8 mouse cellular contexts compared by ENCODE assay signal in genomic region chr11:96975511-96976378, GRCm38 (mm10). TPM values are rescaled to one million over a fixed set of nuclear protein-coding genes. Genes with fewer than 3 reads are reported as not detected.
A peak's percentile ranks its signal among the peaks of the same experiment; 100 is the strongest.
DNase-seq lines count a peak whose midpoint lies in the region; ATAC-seq and TF ChIP-seq lines count a peak whose summit lies in the region.

No protein-coding gene starts in this region.

- H3K9me3 ChIP-seq in lung, embryonic 14.5 days (ENCODE audit: low read depth, low read length) = no peaks in the 10 kb centered on the region
- H3K9me3 ChIP-seq in embryonic facial prominence, embryonic 10.5 days = no peaks in the 10 kb centered on the region
- H3K9me3 ChIP-seq in hindbrain, postnatal 0 days (ENCODE audit: low read length) = no peaks in the 10 kb centered on the region
- H3K9me3 ChIP-seq in neural tube, embryonic 14.5 days (ENCODE audit: control insufficient read depth, low read length) = no peaks in the 10 kb centered on the region

- H3K4me1 ChIP-seq in lung, embryonic 14.5 days (ENCODE audit: insufficient read depth) = peaks cover 13% of the 10 kb centered on the region
- peaks cover 43% of the 10 kb centered on the region for H3K4me1 ChIP-seq in embryonic facial prominence, embryonic 10.5 days
- peaks cover 9% of the 10 kb centered on the region for H3K4me1 ChIP-seq in hindbrain, postnatal 0 days (ENCODE audit: insufficient read depth, low read length)
- peaks cover 25% of the 10 kb centered on the region for H3K4me1 ChIP-seq in neural tube, embryonic 14.5 days (ENCODE audit: control insufficient read depth, insufficient read depth, low read length)

- no peak for DNase-seq in lung, embryonic 14.5 days
- no peak for DNase-seq in lung, postnatal 10 days
- DNase-seq in embryonic facial prominence, embryonic 10.5 days (ENCODE audit: low spot score) = no peak
- no peak for DNase-seq in hindbrain, postnatal 0 days (ENCODE audit: low spot score)
- DNase-seq in right cerebral cortex, postnatal 10 days (ENCODE audit: low spot score in 2 of 2) = no peak
- no peak for DNase-seq in adrenal gland, adult 18-20 months (ENCODE audit: low spot score in 2 of 2)
- DNase-seq in right cerebral cortex, postnatal 14 days = no peak

- peak overlapping the region; percentile 95 for H3K9ac ChIP-seq in lung, embryonic 14.5 days
- 0 out of 2 replicates have a peak overlapping the region, but pooled peaks have one; percentile 87 for H3K9ac ChIP-seq in hindbrain, postnatal 0 days (replicated peaks; ENCODE audit: low read length)
- H3K9ac ChIP-seq in neural tube, embryonic 14.5 days (replicated peaks; ENCODE audit: low read depth, low read length) = peak overlapping the region; percentile 95

- TF ChIP-seq CTCF in lung, embryonic 14.5 days (IDR thresholded peaks at IDR 0.05; ENCODE audit: low read depth) = no peak
- TF ChIP-seq CTCF in hindbrain, postnatal 0 days (IDR thresholded peaks at IDR 0.05; ENCODE audit: low read depth) = no peak

- H3K36me3 ChIP-seq in lung, embryonic 14.5 days (ENCODE audit: insufficient read depth) = 0 out of 2 replicates have a peak, but pooled peaks cover 3% of the 10 kb centered on the region
- H3K36me3 ChIP-seq in embryonic facial prominence, embryonic 10.5 days (replicated peaks) = peaks cover 7% of the 10 kb centered on the region; the same call in 1 of the 2 replicates
- no peaks in the 10 kb centered on the region for H3K36me3 ChIP-seq in hindbrain, postnatal 0 days (ENCODE audit: insufficient read depth, low read length)
- H3K36me3 ChIP-seq in neural tube, embryonic 14.5 days (ENCODE audit: control insufficient read depth, insufficient read depth, low read length) = no peaks in the 10 kb centered on the region

- no peaks in the 10 kb centered on the region for H3K27me3 ChIP-seq in lung, embryonic 14.5 days (ENCODE audit: insufficient read depth, low read length)
- H3K27me3 ChIP-seq in embryonic facial prominence, embryonic 10.5 days (replicated peaks; ENCODE audit: low read depth, poor library complexity, severe bottlenecking) = no peaks in the 10 kb centered on the region
- H3K27me3 ChIP-seq in hindbrain, postnatal 0 days (ENCODE audit: insufficient read depth, low read length) = no peaks in the 10 kb centered on the region
- H3K27me3 ChIP-seq in neural tube, embryonic 14.5 days (ENCODE audit: control insufficient read depth, insufficient read depth, low read length) = no peaks in the 10 kb centered on the region

- H3K4me2 ChIP-seq in lung, embryonic 14.5 days = peak overlapping the region; percentile 69
- H3K4me2 ChIP-seq in hindbrain, postnatal 0 days (ENCODE audit: low read depth, low read length) = peak overlapping the region; percentile 67
- peak overlapping the region; percentile 65 for H3K4me2 ChIP-seq in neural tube, embryonic 14.5 days (ENCODE audit: low read depth, low read length)

- no peak for ATAC-seq in lung, embryonic 14.5 days (ENCODE audit: insufficient read depth)
- no peak for ATAC-seq in hindbrain, postnatal 0 days
- no peak for ATAC-seq in neural tube, embryonic 14.5 days (ENCODE audit: low read depth)

- no peak overlapping the region; the same call in 1 of the 2 replicates for H3K27ac ChIP-seq in lung, embryonic 14.5 days (ENCODE audit: low read depth)
- H3K27ac ChIP-seq in embryonic facial prominence, embryonic 10.5 days (replicated peaks) = peak overlapping the region; percentile 98
- peak overlapping the region; percentile 98 for H3K27ac ChIP-seq in hindbrain, postnatal 0 days
- peak overlapping the region; percentile 98 for H3K27ac ChIP-seq in neural tube, embryonic 14.5 days (ENCODE audit: low read depth, low read length)

- H3K4me3 ChIP-seq in lung, embryonic 14.5 days (ENCODE audit: low read depth, low read length) = peak overlapping the region; percentile 95
- H3K4me3 ChIP-seq in embryonic facial prominence, embryonic 10.5 days = peak overlapping the region; percentile 92
- H3K4me3 ChIP-seq in hindbrain, postnatal 0 days (ENCODE audit: low read length) = peak overlapping the region; percentile 64; the same call in 1 of the 2 replicates
- peak overlapping the region; percentile 85 for H3K4me3 ChIP-seq in neural tube, embryonic 14.5 days (ENCODE audit: low read depth, low read length)

- WGBS in lung, embryonic 14.5 days = 70% methylated on average over 10 of the region's 10 CpGs
- 79% methylated on average over 10 of the region's 10 CpGs for WGBS in embryonic facial prominence, embryonic 10.5 days
- WGBS in hindbrain, postnatal 0 days = 62% methylated on average over 10 of the region's 10 CpGs
- WGBS in neural tube, embryonic 14.5 days = 77% methylated on average over 10 of the region's 10 CpGs

RNA-seq across cellular contexts. Expression of gene Sp2, which starts 7.0 kb away (rescaled TPM):
- polyA plus RNA-seq in lung, embryonic 14.5 days (2014; fragmentation: Nextera tagmentation; extraction: Ambion mirVana) = 22.3 and 23.7 TPM in 2 replicates
- 27.9 and 30.3 TPM in 2 replicates for polyA plus RNA-seq in embryonic facial prominence, embryonic 10.5 days (2016; fragmentation: Nextera tagmentation; extraction: Ambion mirVana)
- 7.3 and 8.8 TPM in 2 replicates for total RNA-seq in hindbrain, postnatal 0 days (2014; rRNA removed)
- polyA plus RNA-seq in hindbrain, postnatal 0 days (2015; fragmentation: Nextera tagmentation; extraction: Ambion mirVana) = 11.9 and 14.4 TPM in 2 replicates
- polyA plus RNA-seq in neural tube, embryonic 14.5 days (2014; fragmentation: Nextera tagmentation; extraction: Ambion mirVana) = 14.7 and 17.8 TPM in 2 replicates
- 10 to 100 TPM; 13.4 to 15.1 TPM for total RNA-seq in adrenal gland, adult 18-20 months (2021)

RNA-seq across cellular contexts. Expression of gene Pnpo, which starts 32.0 kb away (rescaled TPM):
- polyA plus RNA-seq in lung, embryonic 14.5 days (2014; fragmentation: Nextera tagmentation; extraction: Ambion mirVana) = 18.4 and 19.5 TPM in 2 replicates
- polyA plus RNA-seq in embryonic facial prominence, embryonic 10.5 days (2016; fragmentation: Nextera tagmentation; extraction: Ambion mirVana) = 32.0 and 34.5 TPM in 2 replicates
- total RNA-seq in hindbrain, postnatal 0 days (2014; rRNA removed) = 31.5 and 37.2 TPM in 2 replicates
- 37.3 and 38.3 TPM in 2 replicates for polyA plus RNA-seq in hindbrain, postnatal 0 days (2015; fragmentation: Nextera tagmentation; extraction: Ambion mirVana)
- 21.7 and 23.4 TPM in 2 replicates for polyA plus RNA-seq in neural tube, embryonic 14.5 days (2014; fragmentation: Nextera tagmentation; extraction: Ambion mirVana)
- total RNA-seq in adrenal gland, adult 18-20 months (2021) = 10 to 100 TPM; 28.4 to 36.6 TPM

RNA-seq across cellular contexts. Expression of gene Sp6, which starts 37.4 kb away (rescaled TPM):
- polyA plus RNA-seq in lung, embryonic 14.5 days (2014; fragmentation: Nextera tagmentation; extraction: Ambion mirVana) = 0.22 and 0.43 TPM in 2 replicates
- 4.4 and 7.4 TPM in 2 replicates for polyA plus RNA-seq in embryonic facial prominence, embryonic 10.5 days (2016; fragmentation: Nextera tagmentation; extraction: Ambion mirVana)
- total RNA-seq in hindbrain, postnatal 0 days (2014; rRNA removed) = 0.18 and 0.99 TPM in 2 replicates
- polyA plus RNA-seq in hindbrain, postnatal 0 days (2015; fragmentation: Nextera tagmentation; extraction: Ambion mirVana) = 0.38 and 0.54 TPM in 2 replicates
- 0.09 TPM in 1 of 2 replicates, not detected in the other for polyA plus RNA-seq in neural tube, embryonic 14.5 days (2014; fragmentation: Nextera tagmentation; extraction: Ambion mirVana)
- total RNA-seq in adrenal gland, adult 18-20 months (2021) = under 1 TPM; 0.06 to 0.13 TPM

RNA-seq across cellular contexts. Expression of gene Prr15l, which starts 47.8 kb away (rescaled TPM):
- 24.1 and 30.8 TPM in 2 replicates for polyA plus RNA-seq in lung, embryonic 14.5 days (2014; fragmentation: Nextera tagmentation; extraction: Ambion mirVana)
- polyA plus RNA-seq in embryonic facial prominence, embryonic 10.5 days (2016; fragmentation: Nextera tagmentation; extraction: Ambion mirVana) = 1.1 and 2.3 TPM in 2 replicates
- total RNA-seq in hindbrain, postnatal 0 days (2014; rRNA removed) = 0.10 and 0.75 TPM in 2 replicates
- 0.19 and 0.71 TPM in 2 replicates for polyA plus RNA-seq in hindbrain, postnatal 0 days (2015; fragmentation: Nextera tagmentation; extraction: Ambion mirVana)
- 0.09 and 0.36 TPM in 2 replicates for polyA plus RNA-seq in neural tube, embryonic 14.5 days (2014; fragmentation: Nextera tagmentation; extraction: Ambion mirVana)
- under 1 TPM; 0.23 to 0.90 TPM for total RNA-seq in adrenal gland, adult 18-20 months (2021)

RNA-seq across cellular contexts. Expression of gene Scrn2, which starts 54.0 kb away (rescaled TPM):
- 24.5 and 30.2 TPM in 2 replicates for polyA plus RNA-seq in lung, embryonic 14.5 days (2014; fragmentation: Nextera tagmentation; extraction: Ambion mirVana)
- 43.5 and 43.8 TPM in 2 replicates for polyA plus RNA-seq in embryonic facial prominence, embryonic 10.5 days (2016; fragmentation: Nextera tagmentation; extraction: Ambion mirVana)
- 10.5 and 24.0 TPM in 2 replicates for total RNA-seq in hindbrain, postnatal 0 days (2014; rRNA removed)
- polyA plus RNA-seq in hindbrain, postnatal 0 days (2015; fragmentation: Nextera tagmentation; extraction: Ambion mirVana) = 12.4 and 13.8 TPM in 2 replicates
- polyA plus RNA-seq in neural tube, embryonic 14.5 days (2014; fragmentation: Nextera tagmentation; extraction: Ambion mirVana) = 8.6 and 10.9 TPM in 2 replicates
- total RNA-seq in adrenal gland, adult 18-20 months (2021) = 10 to 100 TPM; 14.6 to 16.8 TPM
